ENCODE assay signal across 14 mouse cellular contexts in the genomic region with DNA sequence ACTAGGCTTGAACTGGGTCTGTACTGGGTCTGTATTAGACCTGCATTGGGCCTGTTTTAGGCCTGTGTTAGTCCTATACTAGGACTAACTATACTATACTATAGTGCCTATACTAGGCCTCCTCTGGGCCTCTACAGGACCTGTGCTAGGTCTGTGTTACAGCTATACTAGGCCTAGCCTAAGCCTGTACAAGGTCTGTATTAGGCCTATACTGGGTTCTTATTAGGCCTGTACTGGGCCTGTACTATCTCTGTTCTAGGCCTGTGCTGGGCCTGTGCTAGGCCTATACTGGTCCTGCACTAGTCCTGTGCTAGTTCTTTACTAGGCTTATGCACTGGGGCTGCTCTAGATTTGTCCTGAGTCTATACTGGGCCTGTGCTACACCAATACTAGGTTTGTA.
DNase-seq lines count a peak whose midpoint lies in the region; ATAC-seq lines count a peak whose summit lies in the region.
"Had no signal": no experiment of that assay in that cellular context is flagged by ENCODE, and none has a peak within 500 bp of the region (broad histone marks: within the 10 kb centered on the region; RNA-seq: fewer than 3 reads in every experiment).

No protein-coding gene starts in this region.

- no peaks in the 10 kb centered on the region for H3K4me1 ChIP-seq in heart, embryonic 15.5 days (replicated peaks)
- H3K4me1 ChIP-seq in liver, embryonic 12.5 days: no peaks in the 10 kb centered on the region
- no peaks in the 10 kb centered on the region for H3K4me1 ChIP-seq in embryonic facial prominence, embryonic 12.5 days
- H3K4me1 ChIP-seq in embryonic facial prominence, embryonic 13.5 days: 0 out of 2 replicates have a peak, but pooled peaks cover 3% of the 10 kb centered on the region
- H3K4me1 ChIP-seq: limb, embryonic 15.5 days; lung, embryonic 15.5 days had no signal

- intact Hi-C loops in heart, postnatal 14 days (cut with DNase I): no loop called here

- no peak for DNase-seq in heart, postnatal 14 days
- DNase-seq in liver: no peak
- DNase-seq in lung, postnatal 14 days: no peak
- DNase-seq: adrenal gland, adult 8-10 months; cerebellum, adult 9-10 months; gastrocnemius, postnatal 14 days; kidney, adult 11 months; thymus, postnatal 25 days had no signal

- H3K27ac ChIP-seq in heart, embryonic 15.5 days: no peak overlapping the region
- no peak overlapping the region for H3K27ac ChIP-seq in liver, embryonic 12.5 days
- H3K27ac ChIP-seq in embryonic facial prominence, embryonic 12.5 days: no peak overlapping the region
- H3K27ac ChIP-seq in embryonic facial prominence, embryonic 13.5 days: no peak overlapping the region
- H3K27ac ChIP-seq: limb, embryonic 15.5 days; lung, embryonic 15.5 days had no signal

- no peak overlapping the region for H3K4me2 ChIP-seq in heart, embryonic 15.5 days
- no peak overlapping the region for H3K4me2 ChIP-seq in liver, embryonic 12.5 days
- no peak overlapping the region for H3K4me2 ChIP-seq in embryonic facial prominence, embryonic 12.5 days (replicated peaks)
- H3K4me2 ChIP-seq in embryonic facial prominence, embryonic 13.5 days: no peak overlapping the region
- H3K4me2 ChIP-seq: limb, embryonic 15.5 days; lung, embryonic 15.5 days had no signal

- no peak overlapping the region for H3K9ac ChIP-seq in heart, embryonic 15.5 days
- H3K9ac ChIP-seq in liver, embryonic 12.5 days: no peak overlapping the region
- no peak overlapping the region for H3K9ac ChIP-seq in embryonic facial prominence, embryonic 12.5 days
- no peak overlapping the region for H3K9ac ChIP-seq in embryonic facial prominence, embryonic 13.5 days
- H3K9ac ChIP-seq: limb, embryonic 15.5 days; lung, embryonic 15.5 days had no signal

- ATAC-seq in heart, embryonic 15.5 days (replicated peaks; ENCODE audit: insufficient number of reproducible peaks, insufficient read depth, low FRiP score, low read depth): 0 out of 2 replicates have a peak, but pooled peaks have one; percentile 22
- 0 out of 2 replicates have a peak, but pooled peaks have one; percentile 21 for ATAC-seq in liver, embryonic 12.5 days
- ATAC-seq in embryonic facial prominence, embryonic 12.5 days (ENCODE audit: insufficient number of reproducible peaks, insufficient read depth, low FRiP score, low TSS enrichment): peak; percentile 56; the same call in 1 of the 2 replicates
- 0 out of 2 replicates have a peak, but pooled peaks have one; percentile 52 for ATAC-seq in embryonic facial prominence, embryonic 13.5 days (ENCODE audit: insufficient number of reproducible peaks, insufficient read depth, low FRiP score, low TSS enrichment, low read depth)

- no peak overlapping the region for H3K4me3 ChIP-seq in heart, embryonic 15.5 days
- no peak overlapping the region for H3K4me3 ChIP-seq in liver, embryonic 12.5 days
- no peak overlapping the region for H3K4me3 ChIP-seq in embryonic facial prominence, embryonic 12.5 days
- H3K4me3 ChIP-seq in embryonic facial prominence, embryonic 13.5 days: no peak overlapping the region
- H3K4me3 ChIP-seq: limb, embryonic 15.5 days; lung, embryonic 15.5 days had no signal

- no peaks in the 10 kb centered on the region for H3K36me3 ChIP-seq in heart, embryonic 15.5 days
- no peaks in the 10 kb centered on the region for H3K36me3 ChIP-seq in liver, embryonic 12.5 days
- no peaks in the 10 kb centered on the region for H3K36me3 ChIP-seq in embryonic facial prominence, embryonic 12.5 days
- no peaks in the 10 kb centered on the region for H3K36me3 ChIP-seq in embryonic facial prominence, embryonic 13.5 days
- H3K36me3 ChIP-seq: limb, embryonic 15.5 days; lung, embryonic 15.5 days had no signal

- H3K27me3 ChIP-seq in heart, embryonic 15.5 days: no peaks in the 10 kb centered on the region
- no peaks in the 10 kb centered on the region; the same call in 1 of the 2 replicates for H3K27me3 ChIP-seq in liver, embryonic 12.5 days (replicated peaks)
- H3K27me3 ChIP-seq in embryonic facial prominence, embryonic 12.5 days: no peaks in the 10 kb centered on the region
- no peaks in the 10 kb centered on the region for H3K27me3 ChIP-seq in embryonic facial prominence, embryonic 13.5 days
- H3K27me3 ChIP-seq: limb, embryonic 15.5 days; lung, embryonic 15.5 days had no signal

- no peaks in the 10 kb centered on the region for H3K9me3 ChIP-seq in heart, embryonic 15.5 days (replicated peaks)
- H3K9me3 ChIP-seq in liver, embryonic 12.5 days (replicated peaks): no peaks in the 10 kb centered on the region
- H3K9me3 ChIP-seq in embryonic facial prominence, embryonic 12.5 days: no peaks in the 10 kb centered on the region
- no peaks in the 10 kb centered on the region for H3K9me3 ChIP-seq in embryonic facial prominence, embryonic 13.5 days
- H3K9me3 ChIP-seq: limb, embryonic 15.5 days; lung, embryonic 15.5 days had no signal
